ENCODE assay signal across 10 mouse cellular contexts in the genomic region with DNA sequence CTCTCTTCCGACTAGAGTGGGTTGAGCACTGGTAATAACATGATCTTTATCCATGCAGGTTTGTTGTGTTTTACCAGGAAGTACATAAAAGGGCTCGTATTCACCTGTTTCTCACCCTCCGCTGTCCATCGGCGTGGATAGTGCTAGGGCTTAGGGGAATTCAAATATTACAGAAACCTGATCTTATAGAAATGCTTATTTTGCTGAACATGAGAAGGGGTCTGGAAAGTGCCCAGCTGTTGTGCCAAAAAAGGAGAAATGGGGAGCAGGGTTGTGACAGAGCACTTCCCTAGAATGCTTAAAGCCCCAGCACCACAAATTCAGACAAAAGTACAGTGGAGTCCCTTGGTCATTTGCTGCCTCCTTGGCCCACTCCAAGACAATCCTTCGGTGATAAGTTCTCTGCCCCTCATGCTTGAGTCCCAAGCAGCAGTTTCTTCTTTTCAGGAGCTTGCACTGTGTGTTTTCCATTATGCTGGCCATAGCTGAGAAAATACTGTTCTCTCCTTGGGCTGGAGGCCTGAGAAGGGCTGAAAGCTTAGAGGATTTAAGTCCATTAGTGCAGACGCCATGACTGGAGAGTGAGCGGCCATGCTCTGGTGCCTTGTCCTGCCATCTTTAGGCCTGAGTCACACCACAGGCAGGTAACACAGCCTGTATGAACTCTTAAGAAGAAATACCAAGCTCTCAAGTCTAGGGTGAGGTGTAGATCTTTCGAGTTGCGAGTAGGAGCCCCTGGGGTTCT. TPM values are rescaled to one million over a fixed set of nuclear protein-coding genes. Genes with fewer than 3 reads are reported as not detected.
A peak's percentile ranks its signal among the peaks of the same experiment; 100 is the strongest.
DNase-seq lines count a peak whose midpoint lies in the region; ATAC-seq and TF ChIP-seq lines count a peak whose summit lies in the region.
"Had no signal": no experiment of that assay in that cellular context is flagged by ENCODE, and none has a peak within 500 bp of the region (broad histone marks: within the 10 kb centered on the region; RNA-seq: fewer than 3 reads in every experiment).

No protein-coding gene starts in this region.

- H3K36me3 ChIP-seq in heart, adult 2 months (ENCODE audit: control insufficient read depth, insufficient read depth, low read length): no peaks in the 10 kb centered on the region
- H3K36me3 ChIP-seq in hindbrain, embryonic 12.5 days: peaks cover 19% of the 10 kb centered on the region
- peaks cover 14% of the 10 kb centered on the region for H3K36me3 ChIP-seq in midbrain, embryonic 12.5 days

- DNase-seq in heart, adult 2 months: no peak
- no peak for DNase-seq in heart, adult 8-10 months (ENCODE audit: low spot score)
- no peak for DNase-seq in right cerebral cortex, postnatal 4 days
- no peak for DNase-seq in thymus, postnatal 14 days
- DNase-seq in left cerebral cortex, adult 9 months (ENCODE audit: low spot score in 2 of 2): no peak
- DNase-seq: cerebellum, postnatal 25 days; lung, postnatal 14 days had no signal

- H3K9me3 ChIP-seq in hindbrain, embryonic 12.5 days (replicated peaks): no peaks in the 10 kb centered on the region
- H3K9me3 ChIP-seq in midbrain, embryonic 12.5 days: no peaks in the 10 kb centered on the region

- H3K4me1 ChIP-seq in heart, adult 2 months (ENCODE audit: control insufficient read depth, insufficient read depth, low read length): peaks cover 2% of the 10 kb centered on the region
- H3K4me1 ChIP-seq in bone marrow, adult 2 months (ENCODE audit: control insufficient read depth, insufficient read depth, low read length): no peaks in the 10 kb centered on the region; the same call in 1 of the 2 replicates
- peaks cover 13% of the 10 kb centered on the region for H3K4me1 ChIP-seq in hindbrain, embryonic 12.5 days
- peaks cover 21% of the 10 kb centered on the region for H3K4me1 ChIP-seq in midbrain, embryonic 12.5 days

- H3K27me3 ChIP-seq in heart, adult 2 months (ENCODE audit: control insufficient read depth, insufficient read depth, low read length): no peaks in the 10 kb centered on the region
- peaks cover 5% of the 10 kb centered on the region; the same call in 1 of the 2 replicates for H3K27me3 ChIP-seq in hindbrain, embryonic 12.5 days
- H3K27me3 ChIP-seq in midbrain, embryonic 12.5 days: peaks cover 12% of the 10 kb centered on the region

- no peak for TF ChIP-seq CTCF in heart, adult 2 months (IDR thresholded peaks at IDR 0.05)
- TF ChIP-seq CTCF in bone marrow, adult 2 months (IDR thresholded peaks at IDR 0.05; ENCODE audit: control insufficient read depth, insufficient read depth, low read length): no peak

- no peaks in the 10 kb centered on the region for H3K79me2 ChIP-seq in heart, adult 2 months (replicated peaks; ENCODE audit: control insufficient read depth, insufficient read depth, low read length)

- no peak for ATAC-seq in hindbrain, embryonic 12.5 days (ENCODE audit: low FRiP score)
- no peak for ATAC-seq in midbrain, embryonic 12.5 days (ENCODE audit: low FRiP score, low read depth)

- H3K9ac ChIP-seq in heart, adult 2 months (ENCODE audit: low read depth, low read length): peak overlapping the region; percentile 71; the same call in 1 of the 2 replicates
- H3K9ac ChIP-seq in hindbrain, embryonic 12.5 days: peak overlapping the region; percentile 72; the same call in 1 of the 2 replicates
- peak overlapping the region; percentile 75 for H3K9ac ChIP-seq in midbrain, embryonic 12.5 days (replicated peaks)

- peak overlapping the region; percentile 62 for H3K4me3 ChIP-seq in heart, adult 2 months
- peak overlapping the region; percentile 88 for H3K4me3 ChIP-seq in bone marrow, adult 2 months (replicated peaks; ENCODE audit: control insufficient read depth, low read depth, low read length)
- H3K4me3 ChIP-seq in hindbrain, embryonic 12.5 days: peak overlapping the region; percentile 79
- H3K4me3 ChIP-seq in midbrain, embryonic 12.5 days: peak overlapping the region; percentile 78

- TF ChIP-seq POLR2A in heart, adult 2 months (IDR thresholded peaks at IDR 0.05; ENCODE audit: insufficient read depth, low read depth, low read length): no peak
- no peak for TF ChIP-seq POLR2A in bone marrow, adult 2 months (IDR thresholded peaks at IDR 0.05; ENCODE audit: borderline replicate concordance, control insufficient read depth, low read depth, low read length)

- peak overlapping the region; percentile 74 for H3K4me2 ChIP-seq in hindbrain, embryonic 12.5 days (replicated peaks)
- H3K4me2 ChIP-seq in midbrain, embryonic 12.5 days (replicated peaks): peak overlapping the region; percentile 94

- WGBS in heart, adult 2 months: 81% methylated on average over 10 of the region's 10 CpGs
- 70% methylated on average over 10 of the region's 10 CpGs for WGBS in bone marrow, adult 2 months
- WGBS in hindbrain, embryonic 12.5 days: 83% methylated on average over 10 of the region's 10 CpGs
- WGBS in midbrain, embryonic 12.5 days: 78% methylated on average over 10 of the region's 10 CpGs

- TF ChIP-seq EP300 in heart, adult 2 months (IDR thresholded peaks at IDR 0.05; ENCODE audit: insufficient read depth, low read depth, low read length): no peak

- no peak overlapping the region; the same call in 1 of the 2 replicates for H3K27ac ChIP-seq in heart, adult 2 months
- no peak overlapping the region; the same call in none of the 2 replicates for H3K27ac ChIP-seq in bone marrow, adult 2 months (ENCODE audit: control insufficient read depth, insufficient read depth, low read depth, low read length, poor library complexity)
- no peak overlapping the region for H3K27ac ChIP-seq in hindbrain, embryonic 12.5 days
- no peak overlapping the region for H3K27ac ChIP-seq in midbrain, embryonic 12.5 days (replicated peaks)

- intact Hi-C loops in heart, adult 2 months (cut with DNase I): loop anchor here (2.0 kb wide), 1 partner anchor 33 kb away; no protein-coding TSS in a partner anchor

RNA-seq across cellular contexts. Expression of a gene that starts 1.4 kb away (rescaled TPM):
- total RNA-seq in heart, adult 2 months (2021): 10 to 100 TPM; 80.3 to 81.5 TPM
- 42.7 and 50.8 TPM in 2 replicates for polyA plus RNA-seq in heart, adult 2 months (2012; rRNA removed)
- total RNA-seq in heart, adult 8-10 months (2022): 10 to 100 TPM; 85.1 to 94.4 (median 88.7) TPM
- polyA plus RNA-seq in bone marrow, adult 2 months (2011; ENCODE audit: insufficient read depth, insufficient read length, low replicate concordance, missing spikeins): 51.5 and 67.1 TPM in 2 replicates
- polyA plus RNA-seq in hindbrain, embryonic 12.5 days (2016; fragmentation: Nextera tagmentation; extraction: Ambion mirVana): 18.6 and 20.9 TPM in 2 replicates
- 18.1 and 20.5 TPM in 2 replicates for polyA plus RNA-seq in midbrain, embryonic 12.5 days (2016; fragmentation: Nextera tagmentation; extraction: Ambion mirVana)

RNA-seq across cellular contexts. Expression of a gene that starts 11.6 kb away (rescaled TPM):
- total RNA-seq in heart, adult 2 months (2021): 10 to 100 TPM; 85.8 to 89.5 TPM
- 126 and 133 TPM in 2 replicates for polyA plus RNA-seq in heart, adult 2 months (2012; rRNA removed)
- total RNA-seq in heart, adult 8-10 months (2022): 10 to 100 TPM; 78.0 to 97.5 (median 87.2) TPM
- 92.4 and 146 TPM in 2 replicates for polyA plus RNA-seq in bone marrow, adult 2 months (2011; ENCODE audit: insufficient read depth, insufficient read length, low replicate concordance, missing spikeins)
- polyA plus RNA-seq in hindbrain, embryonic 12.5 days (2016; fragmentation: Nextera tagmentation; extraction: Ambion mirVana): 32.3 and 32.4 TPM in 2 replicates
- polyA plus RNA-seq in midbrain, embryonic 12.5 days (2016; fragmentation: Nextera tagmentation; extraction: Ambion mirVana): 29.4 and 31.2 TPM in 2 replicates

RNA-seq across cellular contexts. Expression of a gene that starts 14.2 kb away (rescaled TPM):
- total RNA-seq in heart, adult 2 months (2021): 10 to 100 TPM; 11.7 to 12.7 TPM
- polyA plus RNA-seq in heart, adult 2 months (2012; rRNA removed): 6.4 and 9.2 TPM in 2 replicates
- total RNA-seq in heart, adult 8-10 months (2022): 10 to 100 TPM in 2 of 4 experiments, 1 to 10 TPM in 2; 7.8 to 14.5 (median 11.1) TPM
- not detected in 2 replicates for polyA plus RNA-seq in bone marrow, adult 2 months (2011; ENCODE audit: insufficient read depth, insufficient read length, low replicate concordance, missing spikeins)
- 0.23 and 0.36 TPM in 2 replicates for polyA plus RNA-seq in hindbrain, embryonic 12.5 days (2016; fragmentation: Nextera tagmentation; extraction: Ambion mirVana)
- 0.17 and 0.27 TPM in 2 replicates for polyA plus RNA-seq in midbrain, embryonic 12.5 days (2016; fragmentation: Nextera tagmentation; extraction: Ambion mirVana)

RNA-seq across cellular contexts. Expression of a gene that starts 34.6 kb away (rescaled TPM):
- 10 to 100 TPM; 18.2 to 22.7 TPM for total RNA-seq in heart, adult 2 months (2021)
- 17.8 and 17.9 TPM in 2 replicates for polyA plus RNA-seq in heart, adult 2 months (2012; rRNA removed)
- total RNA-seq in heart, adult 8-10 months (2022): 10 to 100 TPM; 17.2 to 20.1 (median 19.2) TPM
- polyA plus RNA-seq in bone marrow, adult 2 months (2011; ENCODE audit: insufficient read depth, insufficient read length, low replicate concordance, missing spikeins): 34.2 and 45.6 TPM in 2 replicates
- polyA plus RNA-seq in hindbrain, embryonic 12.5 days (2016; fragmentation: Nextera tagmentation; extraction: Ambion mirVana): 62.3 and 63.5 TPM in 2 replicates
- polyA plus RNA-seq in midbrain, embryonic 12.5 days (2016; fragmentation: Nextera tagmentation; extraction: Ambion mirVana): 64.0 and 70.3 TPM in 2 replicates

RNA-seq across cellular contexts. Expression of a gene that starts 34.9 kb away (rescaled TPM):
- total RNA-seq in heart, adult 2 months (2021): 10 to 100 TPM; 30.4 to 33.8 TPM
- 47.0 and 66.2 TPM in 2 replicates for polyA plus RNA-seq in heart, adult 2 months (2012; rRNA removed)
- 10 to 100 TPM; 25.8 to 29.3 (median 27.7) TPM for total RNA-seq in heart, adult 8-10 months (2022)
- polyA plus RNA-seq in bone marrow, adult 2 months (2011; ENCODE audit: insufficient read depth, insufficient read length, low replicate concordance, missing spikeins): 37.8 and 47.2 TPM in 2 replicates
- 51.5 and 54.8 TPM in 2 replicates for polyA plus RNA-seq in hindbrain, embryonic 12.5 days (2016; fragmentation: Nextera tagmentation; extraction: Ambion mirVana)
- polyA plus RNA-seq in midbrain, embryonic 12.5 days (2016; fragmentation: Nextera tagmentation; extraction: Ambion mirVana): 52.8 and 52.9 TPM in 2 replicates
